Mouse (Mus musculus): ENCODE data around the gene Fam173b. TPM values are rescaled to one million over a fixed set of nuclear protein-coding genes. Genes with fewer than 3 reads are reported as not detected.

Fam173b gene
- total and polyA plus RNA-seq, 3 experiments, result 24.5 to 33.8 (median 32.1) TPM

- no peak for TF ChIP-seq JUN (IDR thresholded peaks at IDR 0.05; ENCODE audit: insufficient read depth, low read depth, low read length)
- TF ChIP-seq MAFK (IDR thresholded peaks at IDR 0.05; ENCODE audit: insufficient replicate concordance, low read length), result peak; percentile 93
- Histone ChIP-seq H3K27ac (ENCODE audit: insufficient read depth, low read depth) (no peak overlapping the region), H3K79me2 (replicated peaks; ENCODE audit: control insufficient read depth, extremely low read depth, insufficient read depth, poor library complexity, severe bottlenecking) (no peaks in the 10 kb centered on the region), H3K36me3 (replicated peaks in 1 of 2; ENCODE audit: control insufficient read depth in 1 of 2, insufficient read depth in 1 of 2, low read length in 1 of 2) (no peaks in the 10 kb centered on the region), H3K9me3 (replicated peaks; ENCODE audit: low read length) (peaks cover 3% of the 10 kb centered on the region), H3K4me2 (ENCODE audit: insufficient read depth, low read depth, poor library complexity, severe bottlenecking) (no peak overlapping the region), H3K9ac (ENCODE audit: insufficient read depth, low read depth) (no peak overlapping the region), H3K4me3 (replicated peaks in 1 of 3; ENCODE audit: low read depth in 2 of 3, low read length in 2 of 3, poor library complexity in 1 of 3) (no peak overlapping the region), H3K4me1 (ENCODE audit: control insufficient read depth in 1 of 2, insufficient read depth in 2 of 2) (no peaks in the 10 kb centered on the region), H3K27me3 (replicated peaks) (no peaks in the 10 kb centered on the region)
- DNase-seq (ENCODE audit: extremely low read depth), result no peak
- dilution Hi-C loops (cut with MboI; ENCODE audit: extremely low pct_ligation_motif_present, extremely low pct_unique_long_range_greater_than_20kb, low sequenced_read_pairs) (no loop called here), in situ Hi-C loops (cut with MboI; ENCODE audit: low pct_ligation_motif_present, low pct_unique_long_range_greater_than_20kb, low sequenced_read_pairs) (no loop called here)
Measured at GRCm38 (mm10) chr15:31563577-31564546, 37.8 kb upstream of the Fam173b start.

GRCm38 (mm10) chr15:31565184-31565583, 36.5 kb upstream of the Fam173b start, which contains the start of gene Cmbl:
Cmbl (plus strand) TSS chr15:31565389.
- peaks cover 0 to 6% of the 10 kb centered on the region in 2 experiments; a peak in 1 of 4 replicates for H3K4me1 ChIP-seq (ENCODE audit: control insufficient read depth in 1 of 2, insufficient read depth in 2 of 2)
- DNase-seq (ENCODE audit: extremely low read depth), result no peak
- in situ Hi-C loops (cut with MboI; ENCODE audit: low pct_ligation_motif_present, low pct_unique_long_range_greater_than_20kb, low sequenced_read_pairs), result no loop called here

DNA sequence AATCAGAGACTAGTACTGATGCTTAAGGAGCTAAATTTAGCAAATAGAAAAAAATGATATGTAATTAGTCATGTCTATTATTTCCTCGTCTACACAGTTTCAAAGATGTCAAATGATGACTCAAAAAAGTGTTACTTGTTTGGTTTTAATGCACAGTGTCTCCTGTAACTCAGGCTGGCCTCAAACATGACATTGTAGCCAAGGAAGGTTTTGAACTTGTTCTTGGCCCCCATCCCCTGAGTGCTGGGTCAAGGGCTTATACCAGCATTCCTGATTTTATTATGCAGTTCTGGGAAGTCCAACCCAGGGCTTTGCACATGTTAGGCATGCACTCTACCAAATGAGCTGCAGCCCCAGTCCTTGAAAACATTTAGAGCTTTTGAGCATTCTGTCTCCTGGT, 35.9 kb upstream of the Fam173b start:
- Histone ChIP-seq H3K36me3 (replicated peaks in 1 of 2; ENCODE audit: control insufficient read depth in 1 of 2, insufficient read depth in 1 of 2, low read length in 1 of 2) (no peaks in the 10 kb centered on the region), H3K4me2 (ENCODE audit: insufficient read depth, low read depth, poor library complexity, severe bottlenecking) (no peak overlapping the region), H3K27me3 (replicated peaks) (no peaks in the 10 kb centered on the region), H3K79me2 (replicated peaks; ENCODE audit: control insufficient read depth, extremely low read depth, insufficient read depth, poor library complexity, severe bottlenecking) (no peaks in the 10 kb centered on the region), H3K27ac (ENCODE audit: insufficient read depth, low read depth) (no peak overlapping the region), H3K4me1 (ENCODE audit: control insufficient read depth in 1 of 2, insufficient read depth in 2 of 2) (peaks cover 0 to 6% of the 10 kb centered on the region in 2 experiments; a peak in 1 of 4 replicates), H3K9me3 (replicated peaks; ENCODE audit: low read length) (no peaks in the 10 kb centered on the region), H3K9ac (ENCODE audit: insufficient read depth, low read depth) (no peak overlapping the region), H3K4me3 (replicated peaks in 1 of 3; ENCODE audit: low read depth in 2 of 3, low read length in 2 of 3, poor library complexity in 1 of 3) (no peak overlapping the region)
- no peak for DNase-seq (ENCODE audit: extremely low read depth)
- no peak for TF ChIP-seq NRF1 (IDR thresholded peaks at IDR 0.05; ENCODE audit: low read depth, low read length)
- no peak for TF ChIP-seq ZKSCAN1 (IDR thresholded peaks at IDR 0.05; ENCODE audit: borderline replicate concordance, low read depth, low read length)
- no peak for TF ChIP-seq MYC (IDR thresholded peaks at IDR 0.05; ENCODE audit: low read depth, low read length)
- TF ChIP-seq NELFE (IDR thresholded peaks at IDR 0.05; ENCODE audit: low read depth, low read length), result no peak
- no peak for TF ChIP-seq PAX5 (IDR thresholded peaks at IDR 0.05; ENCODE audit: low read length)
- no peak for TF ChIP-seq TBP (conservative IDR thresholded peaks at IDR 0.05; ENCODE audit: low read depth, low read length)
- TF ChIP-seq ELF1 (IDR thresholded peaks at IDR 0.05; ENCODE audit: low read depth, low read length), result no peak
- TF ChIP-seq ETS1 (conservative IDR thresholded peaks at IDR 0.05; ENCODE audit: low read depth, low read length), result no peak
- TF ChIP-seq POLR2AphosphoS2 (IDR thresholded peaks at IDR 0.05; ENCODE audit: low read depth, low read length), result no peak
- TF ChIP-seq USF1 (IDR thresholded peaks at IDR 0.05; ENCODE audit: low read depth, low read length), result no peak
- no peak for TF ChIP-seq JUND (conservative IDR thresholded peaks at IDR 0.05; ENCODE audit: low read depth, low read length)
- no peak for TF ChIP-seq CTCF (conservative IDR thresholded peaks at IDR 0.05 in 1 of 2, IDR thresholded peaks at IDR 0.05 in 1 of 2; ENCODE audit: low read depth in 2 of 2, low read length in 2 of 2)
- TF ChIP-seq UBTF (IDR thresholded peaks at IDR 0.05; ENCODE audit: low read depth, low read length), result no peak
- no peak for TF ChIP-seq MAZ (IDR thresholded peaks at IDR 0.05; ENCODE audit: low read depth, low read length)
- no peak for TF ChIP-seq RAD21 (IDR thresholded peaks at IDR 0.05; ENCODE audit: low read depth, low read length)
- dilution Hi-C loops (cut with MboI; ENCODE audit: extremely low pct_ligation_motif_present, extremely low pct_unique_long_range_greater_than_20kb, low sequenced_read_pairs) (no loop called here), in situ Hi-C loops (cut with MboI; ENCODE audit: low pct_ligation_motif_present, low pct_unique_long_range_greater_than_20kb, low sequenced_read_pairs) (no loop called here)

More at GRCm38 (mm10) chr15:31565184-31565583, 36.5 kb upstream of the Fam173b start, which contains the start of gene Cmbl:
- TF ChIP-seq MEF2A (IDR thresholded peaks at IDR 0.05; ENCODE audit: borderline replicate concordance, low read depth, low read length) (no peak), BHLHE40 (IDR thresholded peaks at IDR 0.05; ENCODE audit: low read depth, low read length) (no peak), ZC3H11A (IDR thresholded peaks at IDR 0.05; ENCODE audit: low read depth, low read length) (no peak), PAX5 (IDR thresholded peaks at IDR 0.05; ENCODE audit: low read length) (no peak), UBTF (IDR thresholded peaks at IDR 0.05; ENCODE audit: low read depth, low read length) (no peak), POLR2AphosphoS2 (IDR thresholded peaks at IDR 0.05; ENCODE audit: low read depth, low read length) (no peak), MYC (IDR thresholded peaks at IDR 0.05; ENCODE audit: low read depth, low read length) (no peak)
- dilution Hi-C loops (cut with MboI; ENCODE audit: extremely low pct_ligation_motif_present, extremely low pct_unique_long_range_greater_than_20kb, low sequenced_read_pairs), result no loop called here
- no peak within 1 kb of the TSS for H3K4me2 ChIP-seq (ENCODE audit: insufficient read depth, low read depth, poor library complexity, severe bottlenecking)
- H3K36me3 ChIP-seq (replicated peaks in 1 of 2; ENCODE audit: control insufficient read depth in 1 of 2, insufficient read depth in 1 of 2, low read length in 1 of 2), result no peaks in the 10 kb centered on the region
- H3K4me3 ChIP-seq (replicated peaks in 1 of 3; ENCODE audit: low read depth in 2 of 3, low read length in 2 of 3, poor library complexity in 1 of 3), result no peak within 1 kb of the TSS
- H3K27me3 ChIP-seq (replicated peaks), result no peaks in the 10 kb centered on the region
- H3K79me2 ChIP-seq (replicated peaks; ENCODE audit: control insufficient read depth, extremely low read depth, insufficient read depth, poor library complexity, severe bottlenecking), result no peaks in the 10 kb centered on the region
- H3K27ac ChIP-seq (ENCODE audit: insufficient read depth, low read depth), result no peak within 1 kb of the TSS
- no peak within 1 kb of the TSS for H3K9ac ChIP-seq (ENCODE audit: insufficient read depth, low read depth)
- no peaks in the 10 kb centered on the region for H3K9me3 ChIP-seq (replicated peaks; ENCODE audit: low read length)

All from CH12.LX (cell line).